Mouse (Mus musculus): ENCODE measurements at regions not wholly inside any gene's neighbourhood (a gene's known extent, or its start where the extent isn't known, plus 50 kb on each side); places are given as distances from the start of the nearest gene placed in this dataset.
A peak's percentile ranks its signal among the peaks of the same experiment; 100 is the strongest.

GRCm38 (mm10) chr13:59971231-59972092, 148.5 kb upstream of the Tut7 start:
- peaks cover 32% of the 10 kb centered on the region for H3K27me3 ChIP-seq
- H3K4me1 ChIP-seq (replicated peaks) = no peaks in the 10 kb centered on the region
- H3K36me3 ChIP-seq (replicated peaks) = no peaks in the 10 kb centered on the region
- no peak overlapping the region for H3K9ac ChIP-seq
- peak overlapping the region; percentile 38 for H3K4me2 ChIP-seq
- no peak overlapping the region for H3K27ac ChIP-seq (replicated peaks)
- 13% methylated on average over 25 of the region's 25 CpGs for WGBS (ENCODE audit: insufficient replicate concordance)
- no peak for ATAC-seq (ENCODE audit: insufficient read depth)
- no peak overlapping the region for H3K4me3 ChIP-seq (replicated peaks)
- H3K9me3 ChIP-seq (replicated peaks) = no peaks in the 10 kb centered on the region

- Histone ChIP-seq H3K9me3 (replicated peaks) (no peaks in the 10 kb centered on the region), H3K4me1 (replicated peaks) (no peaks in the 10 kb centered on the region), H3K9ac (no peak overlapping the region), H3K4me3 (replicated peaks) (no peak overlapping the region), H3K27ac (replicated peaks) (no peak overlapping the region), H3K27me3 (peaks cover 32% of the 10 kb centered on the region), H3K4me2 (no peak overlapping the region), H3K36me3 (replicated peaks) (no peaks in the 10 kb centered on the region)
- WGBS (ENCODE audit: insufficient replicate concordance) = 43% methylated on average over 6 of the region's 6 CpGs
- ATAC-seq (ENCODE audit: insufficient read depth) = no peak
These were observed 147.5 kb upstream of the Tut7 start for GRCm38 (mm10) chr13:59970430-59970829.

DNA sequence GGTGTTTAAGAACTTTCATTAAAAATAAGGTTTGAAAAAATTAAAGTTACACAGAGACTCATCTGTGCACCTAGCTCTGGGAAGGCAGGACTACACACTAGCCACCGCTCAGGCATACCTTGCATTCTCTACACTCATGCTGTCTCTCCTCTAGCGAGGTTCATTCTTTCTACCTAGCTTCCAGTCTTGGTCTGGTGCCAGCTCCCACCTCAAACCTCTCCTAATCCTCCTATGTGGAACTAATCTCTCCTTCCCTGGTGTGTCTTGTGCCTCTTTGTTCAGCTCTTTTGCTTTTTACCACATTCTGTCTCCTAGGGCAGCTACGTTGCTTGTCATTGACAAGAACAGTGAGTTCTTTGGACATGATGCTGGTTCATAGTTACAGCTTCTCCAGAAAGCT, 146.5 kb upstream of the Tut7 start:
- H3K27ac ChIP-seq (replicated peaks) = no peak overlapping the region
- H3K9me3 ChIP-seq (replicated peaks) = no peaks in the 10 kb centered on the region
- no peak overlapping the region for H3K4me2 ChIP-seq
- ATAC-seq (ENCODE audit: insufficient read depth) = no peak
- H3K4me3 ChIP-seq (replicated peaks) = no peak overlapping the region
- H3K4me1 ChIP-seq (replicated peaks) = no peaks in the 10 kb centered on the region
- H3K36me3 ChIP-seq (replicated peaks) = no peaks in the 10 kb centered on the region
- 53% methylated on average over 3 of the region's 3 CpGs for WGBS (ENCODE audit: insufficient replicate concordance)
- H3K27me3 ChIP-seq = peaks cover 32% of the 10 kb centered on the region
- no peak overlapping the region for H3K9ac ChIP-seq

GRCm38 (mm10) chr13:59968584-59969240, 145.8 kb upstream of the Tut7 start:
- Histone ChIP-seq H3K27ac (replicated peaks) (no peak overlapping the region), H3K4me1 (replicated peaks) (no peaks in the 10 kb centered on the region)
- WGBS (ENCODE audit: insufficient replicate concordance) = 70% methylated on average over 19 of the region's 19 CpGs

GRCm38 (mm10) chr13:59966535-59967255, 143.7 kb upstream of the Tut7 start:
- H3K9ac ChIP-seq = no peak overlapping the region
- no peaks in the 10 kb centered on the region for H3K9me3 ChIP-seq (replicated peaks)
- no peak overlapping the region for H3K4me2 ChIP-seq
- no peaks in the 10 kb centered on the region for H3K36me3 ChIP-seq (replicated peaks)
- H3K4me3 ChIP-seq (replicated peaks) = no peak overlapping the region
- H3K27ac ChIP-seq (replicated peaks) = no peak overlapping the region
- WGBS (ENCODE audit: insufficient replicate concordance) = 68% methylated on average over 17 of the region's 17 CpGs
- H3K4me1 ChIP-seq (replicated peaks) = no peaks in the 10 kb centered on the region
- no peak for ATAC-seq (ENCODE audit: insufficient read depth)
- H3K27me3 ChIP-seq = peaks cover 22% of the 10 kb centered on the region

More at GRCm38 (mm10) chr13:59968584-59969240, 145.8 kb upstream of the Tut7 start:
- Histone ChIP-seq H3K27me3 (peaks cover 32% of the 10 kb centered on the region), H3K4me2 (no peak overlapping the region), H3K36me3 (replicated peaks) (no peaks in the 10 kb centered on the region), H3K9me3 (replicated peaks) (no peaks in the 10 kb centered on the region), H3K4me3 (replicated peaks) (no peak overlapping the region), H3K9ac (no peak overlapping the region)
- no peak for ATAC-seq (ENCODE audit: insufficient read depth)

GRCm38 (mm10) chr13:59964981-59965380, 142.0 kb upstream of the Tut7 start:
- Histone ChIP-seq H3K4me3 (replicated peaks) (no peak overlapping the region), H3K9ac (no peak overlapping the region), H3K27me3 (peaks cover 7% of the 10 kb centered on the region), H3K9me3 (replicated peaks) (no peaks in the 10 kb centered on the region), H3K4me1 (replicated peaks) (no peaks in the 10 kb centered on the region), H3K36me3 (replicated peaks) (no peaks in the 10 kb centered on the region), H3K4me2 (no peak overlapping the region), H3K27ac (replicated peaks) (no peak overlapping the region)
- 63% methylated on average over 2 of the region's 2 CpGs for WGBS (ENCODE audit: insufficient replicate concordance)
- ATAC-seq (ENCODE audit: insufficient read depth) = no peak

- 67% methylated on average over 21 of the region's 21 CpGs for WGBS (ENCODE audit: insufficient replicate concordance)
- Histone ChIP-seq H3K4me3 (replicated peaks) (no peak overlapping the region), H3K36me3 (replicated peaks) (no peaks in the 10 kb centered on the region), H3K9me3 (replicated peaks) (no peaks in the 10 kb centered on the region), H3K4me2 (no peak overlapping the region), H3K4me1 (replicated peaks) (no peaks in the 10 kb centered on the region), H3K9ac (no peak overlapping the region), H3K27ac (replicated peaks) (no peak overlapping the region), H3K27me3 (no peaks in the 10 kb centered on the region)
- ATAC-seq (ENCODE audit: insufficient read depth) = no peak
These were observed 140.0 kb upstream of the Tut7 start for GRCm38 (mm10) chr13:59962676-59963664.

- H3K9ac ChIP-seq = no peak overlapping the region
- H3K4me2 ChIP-seq = no peak overlapping the region
- no peak overlapping the region for H3K27ac ChIP-seq (replicated peaks)
- H3K9me3 ChIP-seq (replicated peaks) = no peaks in the 10 kb centered on the region
- no peak overlapping the region for H3K4me3 ChIP-seq (replicated peaks)
- no peaks in the 10 kb centered on the region for H3K36me3 ChIP-seq (replicated peaks)
- no peaks in the 10 kb centered on the region for H3K27me3 ChIP-seq
- 48% methylated on average over 2 of the region's 2 CpGs for WGBS (ENCODE audit: insufficient replicate concordance)
- no peak for ATAC-seq (ENCODE audit: insufficient read depth)
- no peaks in the 10 kb centered on the region for H3K4me1 ChIP-seq (replicated peaks)
These were observed 133.5 kb upstream of the Tut7 start for GRCm38 (mm10) chr13:59956441-59956840.

DNA sequence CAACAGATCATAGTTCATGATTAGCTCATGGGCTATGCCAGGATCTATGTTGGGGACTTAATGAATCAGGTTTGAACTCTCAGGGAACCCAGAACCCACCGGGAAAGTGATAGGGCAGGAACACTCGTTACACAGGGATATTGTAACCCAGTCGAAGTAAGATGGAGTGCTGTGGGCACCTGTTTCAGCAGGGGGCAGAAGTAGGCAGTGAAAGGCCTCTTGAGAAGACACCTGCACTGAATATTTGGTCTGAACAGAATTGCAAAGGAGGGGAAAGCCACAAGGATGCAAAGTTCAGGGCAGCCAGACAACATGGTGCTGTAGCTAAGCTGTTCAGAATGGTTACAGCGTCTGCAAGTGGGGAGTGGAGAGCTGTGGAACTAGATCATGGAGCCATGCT, 129.9 kb upstream of the Tut7 start:
- Histone ChIP-seq H3K4me2 (no peak overlapping the region), H3K9me3 (replicated peaks) (no peaks in the 10 kb centered on the region), H3K9ac (no peak overlapping the region), H3K27ac (replicated peaks) (no peak overlapping the region), H3K27me3 (peaks cover 5% of the 10 kb centered on the region; the same call in 1 of the 2 replicates), H3K36me3 (replicated peaks) (no peaks in the 10 kb centered on the region), H3K4me1 (replicated peaks) (no peaks in the 10 kb centered on the region), H3K4me3 (replicated peaks) (no peak overlapping the region)
- no peak for ATAC-seq (ENCODE audit: insufficient read depth)
- WGBS (ENCODE audit: insufficient replicate concordance) = 44% methylated on average over 4 of the region's 4 CpGs

DNA sequence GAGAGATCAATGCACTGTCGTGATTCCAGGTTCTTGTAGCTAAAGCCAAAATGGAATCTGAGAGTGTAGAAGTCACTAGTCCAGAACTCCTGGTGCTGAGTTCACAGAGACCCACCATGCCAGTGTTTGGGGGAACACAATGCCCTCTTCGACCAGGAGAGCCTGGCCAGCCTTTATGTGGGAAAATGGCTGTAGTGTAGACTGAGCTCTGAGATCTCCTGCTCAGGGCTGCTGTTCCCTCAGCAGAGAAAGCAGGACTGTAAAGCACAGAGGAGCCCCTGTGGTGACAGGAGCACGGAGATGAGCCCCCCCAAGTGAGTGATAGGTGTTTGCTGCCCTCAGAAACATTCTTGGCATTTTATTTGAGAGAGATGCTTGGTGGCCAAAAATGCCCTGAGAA, 129.2 kb upstream of the Tut7 start:
- H3K4me2 ChIP-seq = no peak overlapping the region
- H3K27me3 ChIP-seq = peaks cover 5% of the 10 kb centered on the region; the same call in 1 of the 2 replicates
- no peaks in the 10 kb centered on the region for H3K36me3 ChIP-seq (replicated peaks)
- no peak for ATAC-seq (ENCODE audit: insufficient read depth)
- no peak overlapping the region for H3K9ac ChIP-seq
- no peak overlapping the region for H3K27ac ChIP-seq (replicated peaks)
- no peaks in the 10 kb centered on the region for H3K4me1 ChIP-seq (replicated peaks)
- no peaks in the 10 kb centered on the region for H3K9me3 ChIP-seq (replicated peaks)
- 40% methylated on average over 3 of the region's 3 CpGs for WGBS (ENCODE audit: insufficient replicate concordance)
- H3K4me3 ChIP-seq (replicated peaks) = no peak overlapping the region
